Mouse (Mus musculus): ENCODE results near the gene Lck.
"Not testable (repeated sequence)": the region's sequence is repeated elsewhere in the genome, so short reads cannot be mapped to it uniquely, and the experiment has no call there.

Lck gene

DNA sequence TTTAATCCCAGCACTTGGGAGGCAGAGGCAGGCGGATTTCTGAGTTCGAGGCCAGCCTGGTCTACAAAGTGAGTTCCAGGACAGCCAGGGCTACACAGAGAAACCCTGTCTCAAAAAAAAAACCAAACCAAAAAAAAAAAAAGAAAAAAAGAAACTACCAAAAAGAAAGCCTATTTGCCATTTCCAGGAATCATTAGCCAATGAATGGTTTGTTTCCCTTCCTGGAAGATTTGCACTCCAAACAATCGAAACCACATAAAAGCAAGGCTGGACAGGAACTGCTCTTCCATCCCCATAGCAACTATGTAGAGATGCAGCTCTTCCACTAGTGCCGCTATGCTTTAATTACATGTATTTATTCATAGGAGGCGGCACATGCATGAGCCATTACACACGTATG lies 18.9 kb downstream of the Lck start:
- not testable (repeated sequence) for DNase-seq

DNA sequence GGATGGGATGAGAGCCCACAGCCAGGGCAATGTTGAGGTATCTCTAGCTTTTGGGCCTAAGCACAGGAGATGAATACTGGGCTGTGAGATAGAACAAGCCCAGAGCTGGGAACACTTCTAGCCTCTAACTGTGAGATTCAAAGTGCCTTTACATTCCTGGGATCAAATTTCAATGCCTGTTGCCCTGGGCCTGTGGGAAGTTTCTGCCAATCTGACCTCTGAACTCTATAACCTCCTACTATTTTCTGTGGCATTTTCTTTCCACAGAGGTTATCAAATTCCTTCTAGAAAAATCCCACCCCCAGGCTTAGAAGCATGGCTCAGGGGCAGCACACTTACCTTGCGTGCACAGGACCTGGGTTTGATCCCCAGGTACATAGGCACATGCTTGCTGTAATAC lies 23.1 kb downstream of the Lck start:
- DNase-seq = no peak

DNA sequence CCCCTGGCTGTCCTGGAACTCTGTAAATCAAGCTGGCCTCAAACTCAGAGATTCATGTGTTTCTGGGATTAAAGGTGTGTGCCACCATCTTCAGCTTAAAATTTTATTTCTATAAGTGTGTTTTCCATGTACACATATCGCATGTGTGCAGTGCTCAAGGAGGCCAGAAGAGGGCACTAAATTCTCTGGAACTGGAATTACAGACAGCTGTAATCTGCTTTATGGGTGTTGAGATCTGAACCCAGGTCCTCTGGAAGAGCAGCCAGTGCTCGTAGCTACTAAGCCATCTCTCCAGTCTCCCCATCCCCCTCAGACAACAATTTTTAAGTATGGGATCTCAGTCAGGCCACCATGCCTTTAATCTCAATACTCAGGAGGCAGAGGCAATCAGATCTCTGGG lies 24.1 kb downstream of the Lck start:
- DNase-seq = peak; percentile 49

DNA sequence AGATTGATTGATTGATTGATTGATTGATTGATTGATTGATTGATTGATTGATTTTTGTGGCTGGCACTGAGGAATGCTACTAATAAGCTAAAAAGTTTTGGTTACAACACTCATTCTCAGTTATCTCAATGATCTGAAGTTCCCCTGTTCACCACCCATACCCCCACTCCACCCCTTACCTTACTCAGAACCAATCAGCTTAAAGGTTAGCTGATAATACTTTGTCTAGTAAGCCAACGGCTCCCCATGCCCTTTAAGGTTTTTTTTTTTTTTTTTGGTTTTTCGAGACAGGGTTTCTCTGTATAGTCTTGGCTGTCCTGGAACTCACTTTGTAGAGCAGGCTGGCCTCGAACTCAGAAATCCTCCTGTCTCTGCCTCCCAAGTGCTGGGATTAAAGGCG lies 25.8 kb downstream of the Lck start:
- not testable (repeated sequence) for DNase-seq

DNA sequence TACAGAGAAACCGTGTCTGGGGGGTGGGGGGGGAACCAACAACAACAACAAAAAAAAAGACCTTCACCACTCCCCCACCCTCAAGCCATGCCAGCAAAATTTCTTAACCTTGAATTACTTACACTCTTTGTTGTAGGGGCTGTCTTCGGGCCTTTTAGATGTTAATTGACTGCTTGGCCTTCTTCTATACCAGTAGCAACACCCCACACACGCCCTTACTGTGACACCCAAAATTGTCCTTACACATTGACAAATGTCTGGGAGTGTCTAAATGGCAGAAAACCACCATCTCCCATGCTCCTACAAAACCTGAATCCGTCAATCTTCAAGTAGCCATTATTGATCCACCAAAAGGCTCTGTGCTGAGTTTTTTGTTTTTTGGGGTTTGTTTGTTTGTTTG lies 29.3 kb downstream of the Lck start:
- no peak for DNase-seq

DNA sequence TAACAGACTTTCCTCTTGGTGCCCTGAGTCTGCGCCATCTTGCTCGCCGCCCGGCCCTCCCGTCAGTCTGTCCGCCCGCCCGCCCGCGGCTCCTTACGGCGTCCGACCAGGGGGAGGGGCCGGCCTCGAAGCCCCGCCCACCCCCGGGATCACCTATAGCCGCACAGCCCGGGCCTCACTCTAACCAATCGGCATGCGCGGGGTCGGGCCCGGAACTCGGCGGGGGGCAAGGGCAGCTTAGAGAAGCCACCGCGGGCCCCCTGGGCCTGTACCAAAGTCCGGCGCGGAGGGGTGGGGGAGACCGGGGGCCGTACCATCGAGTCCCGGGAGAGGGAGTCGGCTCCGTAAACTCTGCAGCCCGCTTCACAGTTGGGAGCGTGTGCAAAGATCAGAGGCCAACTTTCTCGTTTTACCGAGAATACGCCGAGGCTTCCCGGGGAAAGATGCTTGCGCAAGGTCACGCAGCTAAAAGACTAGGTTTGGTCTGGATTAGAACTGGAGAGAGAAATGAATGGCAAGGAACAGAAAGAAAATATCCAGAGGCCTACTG lies 30.8 kb downstream of the Lck start, which contains the start of gene Hdac1:
Gene Hdac1, minus strand, starts transcription at position 122 of the 550 bp plus-strand sequence.
- DNase-seq = peak; percentile 99

DNA sequence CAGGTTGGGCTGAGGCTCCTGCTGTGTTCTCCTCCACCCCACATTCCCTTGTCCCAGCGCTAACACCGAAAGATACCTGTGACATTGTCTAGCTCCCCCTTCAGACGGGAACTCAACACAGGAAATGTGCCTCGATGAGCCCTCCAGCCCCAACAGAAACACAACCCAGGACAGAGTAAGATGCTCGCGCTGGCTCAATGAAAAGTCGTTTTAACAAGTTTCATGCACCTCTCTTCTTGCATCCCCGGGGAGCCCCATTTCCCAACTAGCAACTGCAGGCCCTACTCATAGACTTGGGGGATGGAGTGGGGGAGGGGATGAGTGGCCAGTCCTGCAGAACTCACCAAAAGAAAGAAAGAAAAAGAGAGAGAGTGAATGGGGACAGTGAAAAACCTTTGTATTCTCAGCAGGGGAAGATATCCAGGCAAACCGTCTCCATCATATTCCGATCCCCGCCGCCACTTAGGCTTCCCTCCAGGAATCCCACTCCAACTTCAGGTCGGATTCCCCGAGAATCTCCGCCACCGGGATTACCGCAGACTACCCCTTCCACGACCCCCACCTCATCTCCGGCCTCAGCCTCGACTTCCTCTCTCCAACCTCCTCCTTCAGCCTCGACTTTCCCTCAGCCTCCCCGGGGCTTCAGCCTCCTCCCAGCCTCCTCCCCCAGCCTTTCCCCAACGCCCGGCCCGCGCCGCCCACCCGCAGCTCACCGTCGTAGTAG lies 31.4 kb downstream of the Lck start:
- peak; percentile 21 for DNase-seq

DNA sequence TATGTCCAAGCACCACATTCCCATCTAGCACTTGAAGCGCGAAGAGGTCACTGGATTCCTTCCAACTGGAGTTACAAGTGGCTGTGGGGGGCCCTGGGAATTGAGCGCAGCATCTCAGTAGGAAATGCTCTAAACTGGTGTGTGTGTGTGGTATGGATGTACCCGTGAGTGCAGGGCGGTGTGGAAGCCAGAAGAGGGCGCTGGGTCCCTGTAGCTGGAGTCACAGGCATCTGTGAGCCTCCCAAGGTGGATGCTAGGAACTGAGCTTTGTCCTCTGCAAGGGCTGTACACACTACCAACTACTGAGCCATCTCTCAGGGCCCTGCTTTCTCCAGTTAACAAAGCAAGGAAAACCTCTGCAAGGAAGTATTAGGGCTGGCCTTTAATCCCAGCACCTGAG lies 33.4 kb downstream of the Lck start:
- DNase-seq = peak; percentile 41

DNA sequence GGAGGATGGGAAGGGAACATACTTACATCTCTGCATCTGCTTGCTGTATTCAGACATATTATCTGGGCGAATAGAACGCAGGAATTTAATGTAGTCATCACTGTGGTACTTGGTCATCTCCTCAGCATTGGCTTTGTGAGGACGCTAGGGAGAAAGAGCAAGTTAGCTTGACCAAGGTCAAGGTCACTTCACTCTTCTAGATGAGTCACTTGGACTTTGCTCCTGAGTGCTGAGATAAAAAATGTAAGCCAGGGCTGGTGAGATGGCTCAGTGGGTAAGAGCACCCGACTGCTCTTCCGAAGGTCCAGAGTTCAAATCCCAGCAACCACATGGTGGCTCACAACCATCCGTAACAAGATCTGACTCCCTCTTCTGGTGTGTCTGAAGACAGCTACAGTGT lies 44.5 kb downstream of the Lck start:
- not testable (repeated sequence) for DNase-seq

DNA sequence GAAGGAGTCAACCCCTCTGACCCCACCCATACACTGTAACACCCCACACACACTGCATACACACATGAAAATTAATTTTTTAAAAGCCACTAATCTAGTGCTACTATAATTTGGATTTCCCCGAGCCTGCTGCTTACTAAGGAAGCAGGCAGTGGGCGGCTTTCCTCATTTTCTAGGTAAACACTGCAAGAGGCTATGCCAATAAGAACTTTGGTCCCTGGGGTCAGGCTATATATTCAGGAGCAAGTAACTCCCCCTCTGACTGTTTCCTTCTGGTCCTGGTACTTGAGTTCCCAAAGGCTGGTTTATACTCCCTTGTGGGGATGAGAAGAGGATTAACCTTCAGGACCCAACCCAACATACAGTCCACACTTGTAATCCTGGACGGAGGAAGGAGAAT lies 47.6 kb downstream of the Lck start:
- DNase-seq = no peak

DNA sequence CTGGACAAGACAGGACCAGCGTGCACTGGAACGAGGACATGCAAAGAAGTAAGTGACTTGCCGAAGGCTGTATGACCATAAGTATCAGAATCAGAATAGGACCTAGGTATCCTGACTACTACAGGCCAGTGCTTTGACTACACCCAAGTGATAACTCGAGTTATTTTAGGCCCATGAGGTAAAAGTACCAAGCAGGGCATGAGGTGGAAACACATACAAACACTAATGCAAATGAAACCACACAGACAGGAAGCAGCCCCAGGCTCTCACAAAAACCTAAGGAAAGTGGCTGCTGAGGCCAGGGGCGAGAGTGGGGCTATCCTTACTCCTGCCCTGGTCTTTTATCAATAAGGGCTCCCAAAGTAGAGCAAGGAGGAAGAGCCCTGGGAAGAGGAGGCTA lies 48.1 kb downstream of the Lck start:
- DNase-seq = no peak

DNA sequence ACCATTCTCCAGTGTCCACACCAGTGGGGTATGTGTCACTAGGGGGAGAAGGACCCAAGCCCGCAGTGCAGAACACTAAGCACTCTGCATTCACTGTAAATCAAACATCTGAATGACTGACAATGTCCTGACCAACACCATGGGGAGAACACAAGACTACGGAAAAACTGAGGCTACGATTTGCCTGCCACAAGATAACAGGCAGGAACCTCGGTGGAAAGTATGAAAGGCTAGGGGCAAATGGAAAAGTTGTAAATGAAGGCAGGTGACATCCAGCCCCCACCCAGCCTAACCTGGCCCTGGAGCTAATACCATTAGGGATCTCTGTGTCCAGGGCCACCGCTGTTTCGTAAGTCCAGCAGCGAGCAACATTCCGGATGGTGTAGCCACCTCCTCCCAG lies 54.9 kb downstream of the Lck start:
- no peak for DNase-seq

DNA sequence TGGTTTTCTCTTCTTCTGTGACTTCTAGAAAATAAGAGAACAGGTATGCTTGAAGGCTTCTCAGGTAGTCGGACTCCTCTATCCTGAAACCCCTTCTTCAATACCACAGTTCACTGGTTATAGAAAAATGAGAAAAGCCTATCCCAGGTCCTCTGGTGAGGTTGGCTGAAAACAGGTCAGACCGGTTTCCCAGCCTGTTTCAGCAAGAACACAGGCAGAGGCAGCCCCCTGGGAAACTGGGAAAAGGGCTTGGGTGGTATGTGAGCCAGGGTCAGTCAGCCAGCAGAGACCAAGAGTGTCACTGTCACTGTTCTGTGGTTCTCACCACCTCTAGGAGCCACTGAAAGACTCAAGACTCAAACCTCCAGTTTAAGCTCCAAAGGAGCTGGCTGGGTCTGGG lies 56.5 kb downstream of the Lck start:
- peak; percentile 48 for DNase-seq

DNA sequence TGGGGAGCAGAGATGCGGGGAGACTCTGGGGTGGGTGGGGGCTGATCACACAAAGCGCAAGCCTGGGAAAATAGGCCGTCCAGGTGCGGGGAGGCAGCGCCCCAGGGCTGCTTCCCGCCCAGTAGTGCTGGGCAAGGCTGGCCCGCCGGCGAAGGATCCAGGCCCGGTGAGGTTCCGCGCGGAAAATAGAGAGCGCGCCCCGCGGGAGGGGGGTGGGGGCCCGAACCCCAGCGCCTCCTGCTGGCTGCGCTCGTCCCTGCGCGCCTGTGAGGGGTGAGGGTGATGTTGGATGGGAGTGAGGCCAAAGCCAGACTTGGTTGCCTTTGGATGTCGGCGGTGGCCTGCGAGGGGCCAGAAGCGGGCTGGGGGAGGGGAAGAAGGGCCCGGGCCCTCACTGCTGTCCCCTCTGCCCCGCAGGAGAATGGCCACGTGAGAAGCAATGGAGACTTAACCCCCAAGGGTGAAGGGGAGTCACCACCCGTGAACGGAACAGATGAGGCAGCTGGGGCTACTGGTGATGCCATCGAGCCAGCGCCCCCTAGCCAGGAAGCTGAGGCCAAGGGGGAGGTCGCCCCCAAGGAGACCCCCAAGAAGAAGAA lies 59.0 kb downstream of the Lck start:
- peak; percentile 81 for DNase-seq

DNA sequence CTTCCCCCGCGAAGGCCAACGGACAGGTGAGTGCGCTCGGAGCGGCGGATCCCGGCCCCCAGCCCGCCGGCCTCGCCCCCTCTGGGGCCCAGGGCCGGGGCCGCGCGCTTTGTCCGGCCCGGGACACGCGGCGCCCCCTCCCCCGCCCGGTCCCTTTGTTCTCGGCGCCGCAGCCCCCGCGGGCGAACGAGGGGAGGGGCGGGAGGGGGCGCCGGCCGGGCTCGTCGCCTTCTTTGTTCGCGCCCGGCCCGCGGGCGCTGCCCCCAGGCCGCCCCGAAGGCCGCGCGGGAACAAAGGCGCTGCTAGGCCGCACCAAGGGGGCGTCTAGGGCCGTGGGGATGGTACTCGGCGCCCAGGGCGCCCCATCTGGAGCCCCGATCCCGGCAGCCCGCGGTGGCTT lies 59.5 kb downstream of the Lck start:
- no peak for DNase-seq

DNA sequence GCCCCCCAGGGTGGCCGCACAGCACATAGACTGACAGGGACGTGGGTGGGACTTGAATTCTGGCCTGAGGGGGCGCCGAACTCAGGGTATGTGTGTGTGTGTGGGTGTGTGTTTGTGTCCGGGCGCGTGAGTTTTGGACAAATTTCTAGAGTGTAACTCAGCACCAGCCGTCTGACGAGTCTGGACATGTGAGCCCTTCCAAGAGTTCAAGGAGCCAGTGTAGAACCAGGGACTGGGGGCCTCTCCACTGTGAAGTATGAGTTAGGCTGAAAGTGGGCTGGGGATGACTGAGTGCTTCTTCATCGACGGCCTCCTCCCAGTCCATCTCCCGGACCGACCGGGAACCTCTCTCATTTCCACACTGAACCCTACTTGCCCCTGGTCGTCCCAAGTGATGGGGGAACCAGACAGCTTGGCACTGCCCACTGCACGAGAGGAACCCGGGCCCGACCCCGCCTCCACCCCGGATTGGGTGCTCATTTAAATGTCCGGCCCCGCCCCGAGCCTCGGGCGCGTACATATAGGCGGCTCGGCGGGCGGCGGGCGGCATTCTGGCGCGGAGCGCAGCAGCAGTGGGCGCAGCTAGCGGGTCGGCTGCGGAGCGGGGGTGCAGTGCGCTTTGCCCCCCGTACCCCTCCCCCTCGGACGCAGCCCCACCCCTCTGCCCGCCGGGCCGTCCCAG lies 60.2 kb downstream of the Lck start, which contains the start of gene Marcksl1:
Gene Marcksl1, plus strand, starts transcription at position 496 of the 682 bp plus-strand sequence.
- DNase-seq = peak; percentile 95

DNA sequence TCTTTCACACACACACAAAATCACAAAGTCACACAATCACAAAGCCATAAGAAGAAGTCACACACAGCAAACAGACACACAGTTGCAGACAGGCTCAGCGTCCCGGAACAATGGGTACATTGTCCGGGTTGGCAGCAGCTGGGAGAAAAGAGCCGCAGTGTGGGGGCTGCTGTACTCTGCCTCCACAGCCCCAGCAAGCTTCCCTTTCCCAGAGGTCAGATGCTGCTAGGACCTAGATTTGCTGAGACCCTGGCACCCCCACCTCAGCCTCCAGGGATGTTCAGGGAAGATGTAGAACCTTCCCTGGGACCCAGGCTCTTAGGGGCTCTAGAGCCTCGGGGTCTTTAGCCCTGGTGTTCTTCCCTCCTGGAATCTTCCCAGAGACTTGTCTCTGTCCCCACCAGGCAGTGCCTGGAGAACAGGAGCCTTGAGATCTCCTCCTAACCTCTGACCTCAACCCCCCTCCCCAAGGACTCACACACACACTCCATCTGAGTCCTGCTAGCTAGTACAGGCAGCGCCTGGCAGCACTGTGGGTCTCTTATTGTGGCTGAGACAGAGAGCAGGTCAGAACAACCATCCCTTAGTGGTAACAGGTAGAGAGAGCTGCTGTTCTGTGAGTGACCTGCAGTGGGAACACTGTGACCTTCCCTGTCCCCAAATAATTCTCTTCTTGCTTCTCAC lies 61.9 kb downstream of the Lck start:
- no peak for DNase-seq

DNA sequence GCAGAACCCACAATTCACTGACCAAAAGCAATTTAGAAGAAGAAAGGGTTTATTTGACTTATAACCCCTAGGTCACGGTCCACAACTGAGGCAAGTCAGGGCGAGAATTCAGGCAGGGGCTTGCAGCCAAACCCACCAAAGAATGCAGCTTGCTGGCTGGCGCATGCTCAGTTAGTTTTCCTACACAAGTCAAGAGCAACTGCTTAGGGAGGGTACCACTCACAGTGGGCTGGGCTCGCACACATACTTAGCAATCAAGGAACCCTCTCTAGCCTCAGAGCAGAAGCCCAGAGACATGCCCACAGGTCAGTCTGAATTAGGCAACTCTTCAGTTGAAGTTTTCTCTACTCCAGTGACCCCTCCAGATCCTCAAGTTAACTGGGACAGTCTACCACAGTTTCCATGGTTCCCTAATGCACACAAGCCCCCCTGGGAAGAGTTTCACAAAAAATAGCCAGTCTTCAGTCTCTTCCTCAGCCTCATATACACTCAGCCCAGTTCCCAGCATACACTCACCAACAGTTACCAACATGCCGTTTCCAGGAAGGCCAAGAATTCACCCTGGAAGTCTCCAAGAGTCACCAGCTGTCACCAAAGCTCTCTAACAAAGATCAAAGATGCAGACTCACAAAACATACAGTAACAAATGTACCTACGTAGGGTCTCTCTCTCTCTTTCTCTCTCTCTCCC lies 62.6 kb downstream of the Lck start:
- DNase-seq = no peak

DNA sequence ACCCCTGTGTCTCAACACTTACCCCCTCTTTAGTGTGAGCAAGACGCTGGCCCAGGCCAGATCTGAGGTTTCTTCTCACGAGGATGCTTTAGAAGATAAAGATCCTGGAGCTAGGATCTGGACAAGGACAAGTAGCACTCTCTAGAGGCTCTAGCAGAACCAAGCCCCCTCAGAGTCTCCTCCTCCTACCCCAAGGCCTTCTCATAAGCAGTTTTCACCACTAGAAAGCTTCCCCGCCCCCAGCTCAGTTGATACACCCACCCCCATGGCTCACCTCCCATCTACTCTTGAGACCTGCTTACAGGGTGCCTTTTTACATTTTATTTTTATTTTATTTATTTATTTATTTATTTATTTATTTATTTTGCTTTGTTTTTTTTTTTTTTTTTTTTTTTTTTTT lies 63.8 kb downstream of the Lck start:
- DNase-seq = no peak

DNA sequence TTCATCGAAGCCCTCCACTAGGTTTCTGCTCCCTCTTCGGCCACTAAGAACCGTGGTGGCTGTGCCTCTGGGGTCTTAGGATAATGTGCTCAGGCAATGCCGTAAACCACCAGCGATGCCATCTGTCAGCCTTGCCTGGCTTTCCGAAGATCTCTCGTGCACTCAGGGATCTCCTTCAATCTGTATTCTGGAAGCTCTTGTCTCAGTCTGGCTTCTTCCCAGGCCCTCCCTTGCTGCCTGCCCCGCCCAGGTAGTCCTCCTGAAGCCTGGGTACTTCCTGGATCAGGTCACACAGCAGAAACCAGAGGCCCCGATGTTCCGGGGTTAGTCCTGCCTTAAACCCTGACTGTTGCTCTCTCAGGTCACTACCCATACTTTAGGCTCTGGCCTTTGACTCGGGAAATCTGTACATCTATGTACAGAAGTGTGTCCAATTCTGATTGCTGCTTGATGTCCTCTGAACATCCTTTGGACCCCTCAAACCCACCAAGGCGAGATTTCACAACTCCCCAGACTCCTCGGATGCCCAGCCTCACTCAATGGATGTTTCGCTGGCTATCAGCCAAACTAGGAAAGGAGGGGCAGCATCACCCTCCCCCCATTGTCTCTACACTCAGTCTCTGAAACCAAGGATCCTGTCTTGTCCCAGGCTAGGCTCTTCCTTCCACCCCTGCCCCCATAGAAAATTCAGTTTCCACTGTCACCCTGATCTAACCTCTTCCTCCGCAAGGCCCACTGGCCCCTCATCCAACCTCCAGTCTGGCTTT lies 64.4 kb downstream of the Lck start:
- peak; percentile 59 for DNase-seq

DNA sequence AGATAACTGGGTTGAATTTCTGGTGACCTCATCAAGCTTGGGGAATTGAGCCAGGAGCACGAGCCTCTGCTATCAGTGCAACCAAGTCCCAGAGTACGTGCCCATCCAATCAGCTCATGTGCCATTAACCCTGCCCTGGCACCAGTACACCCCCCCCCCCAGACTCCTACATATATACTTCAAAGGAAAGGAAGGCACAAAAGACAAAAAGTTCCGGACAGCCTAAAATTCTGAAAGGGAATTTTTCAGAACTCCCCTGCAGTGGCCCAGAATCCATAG lies 65.3 kb downstream of the Lck start:
- no peak for DNase-seq

Data from lung, postnatal 10 days (tissue).